In genomic region chr15:78239453-78239852, GRCm38 (mm10) we compare ENCODE assay signal across 8 mouse cellular contexts. TPM values are rescaled to one million over a fixed set of nuclear protein-coding genes. Genes with fewer than 3 reads are reported as not detected.
A peak's percentile ranks its signal among the peaks of the same experiment; 100 is the strongest.
DNase-seq lines count a peak whose midpoint lies in the region; ATAC-seq and TF ChIP-seq lines count a peak whose summit lies in the region.

No protein-coding gene starts in this region.

- H3K4me2 ChIP-seq in hindbrain, embryonic 14.5 days (replicated peaks): no peak overlapping the region
- H3K4me2 ChIP-seq in hindbrain, embryonic 16.5 days (ENCODE audit: low read length): no peak overlapping the region
- H3K4me2 ChIP-seq in CH12.LX (ENCODE audit: insufficient read depth, low read depth, poor library complexity, severe bottlenecking): 0 out of 2 replicates have a peak overlapping the region, but pooled peaks have one; percentile 4
- no peak overlapping the region for H3K4me2 ChIP-seq in embryonic facial prominence, embryonic 11.5 days (ENCODE audit: low read depth, low read length)

- H3K27me3 ChIP-seq in hindbrain, embryonic 14.5 days (ENCODE audit: control insufficient read depth, insufficient read depth, low read length): 0 out of 2 replicates have a peak, but pooled peaks cover 3% of the 10 kb centered on the region
- H3K27me3 ChIP-seq in hindbrain, embryonic 16.5 days (replicated peaks; ENCODE audit: control insufficient read depth, insufficient read depth, low read length): no peaks in the 10 kb centered on the region
- no peaks in the 10 kb centered on the region for H3K27me3 ChIP-seq in CH12.LX (replicated peaks)
- H3K27me3 ChIP-seq in embryonic facial prominence, embryonic 11.5 days (ENCODE audit: control insufficient read depth, insufficient read depth, low read length): no peaks in the 10 kb centered on the region

- no peak overlapping the region for H3K9ac ChIP-seq in hindbrain, embryonic 14.5 days
- no peak overlapping the region for H3K9ac ChIP-seq in hindbrain, embryonic 16.5 days (ENCODE audit: low read depth, low read length)
- H3K9ac ChIP-seq in CH12.LX (ENCODE audit: insufficient read depth, low read depth): no peak overlapping the region; the same call in 1 of the 2 replicates
- no peak overlapping the region for H3K9ac ChIP-seq in embryonic facial prominence, embryonic 11.5 days (replicated peaks; ENCODE audit: low read length)

- TF ChIP-seq RAD21 in CH12.LX (IDR thresholded peaks at IDR 0.05; ENCODE audit: low read depth, low read length): peak; percentile 78

- no peak overlapping the region for H3K27ac ChIP-seq in hindbrain, embryonic 14.5 days
- no peak overlapping the region for H3K27ac ChIP-seq in hindbrain, embryonic 16.5 days (ENCODE audit: low read depth, low read length)
- no peak overlapping the region for H3K27ac ChIP-seq in CH12.LX (ENCODE audit: insufficient read depth, low read depth)
- H3K27ac ChIP-seq in bone marrow, adult 2 months (ENCODE audit: control insufficient read depth, insufficient read depth, low read depth, low read length, poor library complexity): no peak overlapping the region
- H3K27ac ChIP-seq in embryonic facial prominence, embryonic 11.5 days (replicated peaks; ENCODE audit: low read depth, low read length): no peak overlapping the region

- no peak overlapping the region for H3K4me3 ChIP-seq in hindbrain, embryonic 14.5 days (replicated peaks; ENCODE audit: low read length)
- no peak overlapping the region for H3K4me3 ChIP-seq in hindbrain, embryonic 16.5 days (ENCODE audit: low read length)
- no peak overlapping the region for H3K4me3 ChIP-seq in CH12.LX (replicated peaks in 1 of 3; ENCODE audit: low read depth in 2 of 3, low read length in 2 of 3, poor library complexity in 1 of 3)
- no peak overlapping the region for H3K4me3 ChIP-seq in bone marrow, adult 2 months (replicated peaks; ENCODE audit: control insufficient read depth, low read depth, low read length)
- no peak overlapping the region for H3K4me3 ChIP-seq in embryonic facial prominence, embryonic 11.5 days (ENCODE audit: low read depth, low read length)

- peak; percentile 81 to 100 for TF ChIP-seq CTCF in CH12.LX (conservative IDR thresholded peaks at IDR 0.05 in 1 of 2, IDR thresholded peaks at IDR 0.05 in 1 of 2; ENCODE audit: low read depth in 2 of 2, low read length in 2 of 2)
- peak; percentile 97 for TF ChIP-seq CTCF in bone marrow, adult 2 months (IDR thresholded peaks at IDR 0.05; ENCODE audit: control insufficient read depth, insufficient read depth, low read length)

- H3K79me2 ChIP-seq in CH12.LX (replicated peaks; ENCODE audit: control insufficient read depth, extremely low read depth, insufficient read depth, poor library complexity, severe bottlenecking): no peaks in the 10 kb centered on the region

- H3K9me3 ChIP-seq in hindbrain, embryonic 14.5 days (ENCODE audit: control insufficient read depth, low read length): no peaks in the 10 kb centered on the region
- H3K9me3 ChIP-seq in hindbrain, embryonic 16.5 days (ENCODE audit: control insufficient read depth, low read length): no peaks in the 10 kb centered on the region
- H3K9me3 ChIP-seq in CH12.LX (replicated peaks; ENCODE audit: low read length): no peaks in the 10 kb centered on the region
- H3K9me3 ChIP-seq in embryonic facial prominence, embryonic 11.5 days (replicated peaks; ENCODE audit: control insufficient read depth, low read length): no peaks in the 10 kb centered on the region

- dilution Hi-C loops in CH12.LX (cut with MboI; ENCODE audit: extremely low pct_ligation_motif_present, extremely low pct_unique_long_range_greater_than_20kb, low sequenced_read_pairs): no loop called here

- in situ Hi-C loops in CH12.LX (cut with MboI; ENCODE audit: low pct_ligation_motif_present, low pct_unique_long_range_greater_than_20kb, low sequenced_read_pairs): no loop called here

- ATAC-seq in hindbrain, embryonic 14.5 days (ENCODE audit: low FRiP score): no peak
- ATAC-seq in hindbrain, embryonic 16.5 days: no peak
- ATAC-seq in embryonic facial prominence, embryonic 11.5 days (replicated peaks; ENCODE audit: insufficient number of reproducible peaks, low FRiP score, low TSS enrichment, low read depth): no peak
- peak; percentile 73 for ATAC-seq in monocyte, adult 5-6 weeks (replicated peaks; ENCODE audit: insufficient number of reproducible peaks, low FRiP score, low TSS enrichment, poor library complexity, severe bottlenecking)

- H3K36me3 ChIP-seq in hindbrain, embryonic 14.5 days (replicated peaks; ENCODE audit: control insufficient read depth, insufficient read depth): no peaks in the 10 kb centered on the region
- H3K36me3 ChIP-seq in hindbrain, embryonic 16.5 days (ENCODE audit: control insufficient read depth, insufficient read depth, low read length): no peaks in the 10 kb centered on the region
- H3K36me3 ChIP-seq in CH12.LX (replicated peaks in 1 of 2; ENCODE audit: control insufficient read depth in 1 of 2, insufficient read depth in 1 of 2, low read length in 1 of 2): no peaks in the 10 kb centered on the region
- H3K36me3 ChIP-seq in embryonic facial prominence, embryonic 11.5 days (replicated peaks; ENCODE audit: control insufficient read depth, insufficient read depth, low read depth, low read length): no peaks in the 10 kb centered on the region

- peak; percentile 74 for DNase-seq in hindbrain, embryonic 14.5 days (ENCODE audit: low spot score)
- DNase-seq in CH12.LX (ENCODE audit: extremely low read depth): peak; percentile 95
- peak; percentile 86 for DNase-seq in embryonic facial prominence, embryonic 11.5 days (ENCODE audit: low spot score)
- DNase-seq in layer of hippocampus, postnatal 25 days (ENCODE audit: extremely low spot score in 1 of 2, low spot score in 1 of 2): peak; percentile 31 to 63
- DNase-seq in thymus, postnatal 0 days (ENCODE audit: low spot score): peak; percentile 87

- no peaks in the 10 kb centered on the region for H3K4me1 ChIP-seq in hindbrain, embryonic 14.5 days (replicated peaks; ENCODE audit: control insufficient read depth, insufficient read depth, low read length)
- no peaks in the 10 kb centered on the region for H3K4me1 ChIP-seq in hindbrain, embryonic 16.5 days (ENCODE audit: control insufficient read depth, insufficient read depth, low read depth, low read length)
- H3K4me1 ChIP-seq in CH12.LX (ENCODE audit: control insufficient read depth in 1 of 2, insufficient read depth in 2 of 2): peaks cover 36 to 56% of the 10 kb centered on the region in 2 experiments
- H3K4me1 ChIP-seq in bone marrow, adult 2 months (ENCODE audit: control insufficient read depth, insufficient read depth, low read length): peaks cover 8% of the 10 kb centered on the region; the same call in 1 of the 2 replicates
- no peaks in the 10 kb centered on the region for H3K4me1 ChIP-seq in embryonic facial prominence, embryonic 11.5 days (ENCODE audit: control insufficient read depth, insufficient read depth, low read length)

- TF ChIP-seq POLR2A in CH12.LX (IDR thresholded peaks at IDR 0.05; ENCODE audit: low read depth, low read length): no peak
- no peak for TF ChIP-seq POLR2A in bone marrow, adult 2 months (IDR thresholded peaks at IDR 0.05; ENCODE audit: borderline replicate concordance, control insufficient read depth, low read depth, low read length)

- WGBS in hindbrain, embryonic 14.5 days: 23% methylated on average over 10 of the region's 10 CpGs
- 25% methylated on average over 10 of the region's 10 CpGs for whole genome bisulfite sequencing in hindbrain, embryonic 16.5 days
- WGBS in bone marrow, adult 2 months: 15% methylated on average over 10 of the region's 10 CpGs
- 23% methylated on average over 10 of the region's 10 CpGs for WGBS in embryonic facial prominence, embryonic 11.5 days

- TF ChIP-seq EP300 in CH12.LX (IDR thresholded peaks at IDR 0.05; ENCODE audit: low read length): no peak

TF ChIP-seq in CH12.LX, 34 proteins besides CTCF, POLR2A, EP300 and RAD21 (continues in another document):
- peak; percentile 56; the same call in 1 of the 2 replicates for TF ChIP-seq ELF1 (IDR thresholded peaks at IDR 0.05; ENCODE audit: low read depth, low read length)
- peak; percentile 51; the same call in 1 of the 2 replicates for TF ChIP-seq MEF2A (IDR thresholded peaks at IDR 0.05; ENCODE audit: borderline replicate concordance, low read depth, low read length)
- peak; percentile 64; the same call in 1 of the 2 replicates for TF ChIP-seq IRF4 (IDR thresholded peaks at IDR 0.05; ENCODE audit: low read depth, low read length)
- peak; percentile 20; the same call in 1 of the 2 replicates for TF ChIP-seq ZC3H11A (IDR thresholded peaks at IDR 0.05; ENCODE audit: low read depth, low read length)
- TF ChIP-seq TBP (conservative IDR thresholded peaks at IDR 0.05; ENCODE audit: low read depth, low read length): 0 out of 2 replicates have a peak, but pooled peaks have one; percentile 8
- TF ChIP-seq MYC (IDR thresholded peaks at IDR 0.05; ENCODE audit: low read depth, low read length): no peak; the same call in 1 of the 2 replicates

RNA-seq across cellular contexts. Expression of gene Ncf4, which starts 5.1 kb away (rescaled TPM):
- polyA plus RNA-seq in hindbrain, embryonic 14.5 days (2014; fragmentation: Nextera tagmentation; extraction: Ambion mirVana): 1.5 and 2.7 TPM in 2 replicates
- 1.2 and 1.6 TPM in 2 replicates for polyA plus RNA-seq in hindbrain, embryonic 16.5 days (2015; fragmentation: Nextera tagmentation; extraction: Ambion mirVana)
- total RNA-seq in CH12.LX (2012; rRNA removed) (213 and 339 TPM in 2 replicates), CH12.LX (2014; rRNA removed) (177 and 188 TPM in 2 replicates)
- polyA plus RNA-seq in CH12.LX (2012; ENCODE audit: insufficient read length, low read depth): 118 and 145 TPM in 2 replicates
- 131 and 294 TPM in 2 replicates for polyA plus RNA-seq in bone marrow, adult 2 months (2011; ENCODE audit: insufficient read depth, insufficient read length, low replicate concordance, missing spikeins)
- 6.2 and 7.9 TPM in 2 replicates for polyA plus RNA-seq in embryonic facial prominence, embryonic 11.5 days (2014; fragmentation: Nextera tagmentation; extraction: Ambion mirVana)
- 1 to 10 TPM; 1.1 to 1.3 TPM for total RNA-seq in layer of hippocampus, postnatal 25 days (2021)
- total RNA-seq in monocyte, adult 5-6 weeks (2017): 206 to 223 TPM (median 216 TPM) in 3 replicates
- 18.5 and 19.8 TPM in 2 replicates for polyA plus RNA-seq in thymus, postnatal 0 days (2015; fragmentation: Nextera tagmentation; extraction: Ambion mirVana)

RNA-seq across cellular contexts. Expression of gene Pvalb, which starts 33.3 kb away (rescaled TPM):
- polyA plus RNA-seq in hindbrain, embryonic 14.5 days (2014; fragmentation: Nextera tagmentation; extraction: Ambion mirVana): 6.8 and 8.7 TPM in 2 replicates
- 5.8 and 7.0 TPM in 2 replicates for polyA plus RNA-seq in hindbrain, embryonic 16.5 days (2015; fragmentation: Nextera tagmentation; extraction: Ambion mirVana)
- total RNA-seq in CH12.LX (2012; rRNA removed) (11.8 and 12.8 TPM in 2 replicates), CH12.LX (2014; rRNA removed) (10.0 and 11.4 TPM in 2 replicates)
- polyA plus RNA-seq in CH12.LX (2012; ENCODE audit: insufficient read length, low read depth): 16.4 and 21.0 TPM in 2 replicates
- polyA plus RNA-seq in bone marrow, adult 2 months (2011; ENCODE audit: insufficient read depth, insufficient read length, low replicate concordance, missing spikeins): 2.0 and 11.3 TPM in 2 replicates
- 0.22 TPM in 1 of 2 replicates, not detected in the other for polyA plus RNA-seq in embryonic facial prominence, embryonic 11.5 days (2014; fragmentation: Nextera tagmentation; extraction: Ambion mirVana)
- total RNA-seq in layer of hippocampus, postnatal 25 days (2021): 10 to 100 TPM; 56.5 to 58.5 TPM
- total RNA-seq in monocyte, adult 5-6 weeks (2017): 0.49 TPM in 1 of 3 replicates, not detected in the others
- polyA plus RNA-seq in thymus, postnatal 0 days (2015; fragmentation: Nextera tagmentation; extraction: Ambion mirVana): 1.1 and 1.4 TPM in 2 replicates
